Mouse (Mus musculus): Measurements from ENCODE around the gene Cenpx. TPM values are rescaled to one million over a fixed set of nuclear protein-coding genes. Genes with fewer than 3 reads are reported as not detected.

Cenpx gene
- polyA plus RNA-seq, 1 experiment from 2014 or later, result 174 TPM

GRCm38 (mm10) chr11:120672687-120673593 lies 40.6 kb downstream of the Cenpx start, which contains the start of gene Aspscr1:
Gene Aspscr1 (plus strand): TSS chr11:120672973.
- TF ChIP-seq CTCF (IDR thresholded peaks at IDR 0.05; ENCODE audit: low read depth), result no peak
- peak within 1 kb of the TSS; percentile 77 for H3K4me3 ChIP-seq (replicated peaks; ENCODE audit: low read depth, low read length)
- 0 out of 2 replicates have a peak, but pooled peaks cover 4% of the 10 kb centered on the region for H3K36me3 ChIP-seq (ENCODE audit: insufficient read depth, low read length)
- peak within 1 kb of the TSS; percentile 89 for H3K27ac ChIP-seq
- no peaks in the 10 kb centered on the region for H3K27me3 ChIP-seq (ENCODE audit: insufficient read depth, low read length)
- no peaks in the 10 kb centered on the region for H3K4me1 ChIP-seq (replicated peaks; ENCODE audit: insufficient read depth, low read length)
- ATAC-seq (replicated peaks; ENCODE audit: low FRiP score, low read depth), result peak; percentile 94
- H3K9me3 ChIP-seq (replicated peaks; ENCODE audit: low read length), result no peaks in the 10 kb centered on the region
- H3K9ac ChIP-seq (ENCODE audit: low read depth, low read length), result peak within 1 kb of the TSS; percentile 87
- 1% methylated on average over 83 of the region's 83 CpGs for WGBS
- peak; percentile 98 for DNase-seq (ENCODE audit: low spot score)
- H3K4me2 ChIP-seq (ENCODE audit: low read length), result peak within 1 kb of the TSS; percentile 80

- Histone ChIP-seq H3K27me3 (ENCODE audit: insufficient read depth, low read length) (0 out of 2 replicates have a peak, but pooled peaks cover 6% of the 10 kb centered on the region), H3K27ac (no peak overlapping the region), H3K4me3 (replicated peaks; ENCODE audit: low read depth, low read length) (no peak overlapping the region), H3K36me3 (ENCODE audit: insufficient read depth, low read length) (no peaks in the 10 kb centered on the region), H3K9ac (ENCODE audit: low read depth, low read length) (no peak overlapping the region), H3K4me2 (ENCODE audit: low read length) (no peak overlapping the region), H3K4me1 (replicated peaks; ENCODE audit: insufficient read depth, low read length) (no peaks in the 10 kb centered on the region), H3K9me3 (replicated peaks; ENCODE audit: low read length) (no peaks in the 10 kb centered on the region)
- no peak for TF ChIP-seq CTCF (IDR thresholded peaks at IDR 0.05; ENCODE audit: low read depth)
- no peak for ATAC-seq (replicated peaks; ENCODE audit: low FRiP score, low read depth)
- peak; percentile 16 for DNase-seq (ENCODE audit: low spot score)
- WGBS, result 10% methylated on average over 3 of the region's 3 CpGs
Measured at GRCm38 (mm10) chr11:120666617-120667016, 46.9 kb downstream of the Cenpx start.

GRCm38 (mm10) chr11:120665406-120665805 lies 48.1 kb downstream of the Cenpx start:
- H3K4me3 ChIP-seq (replicated peaks; ENCODE audit: low read depth, low read length), result no peak overlapping the region
- H3K9me3 ChIP-seq (replicated peaks; ENCODE audit: low read length), result no peaks in the 10 kb centered on the region
- DNase-seq (ENCODE audit: low spot score) (peak; percentile 25), ATAC-seq (replicated peaks; ENCODE audit: low FRiP score, low read depth) (no peak)
- TF ChIP-seq CTCF (IDR thresholded peaks at IDR 0.05; ENCODE audit: low read depth), result no peak
- H3K4me1 ChIP-seq (replicated peaks; ENCODE audit: insufficient read depth, low read length), result peaks cover 4% of the 10 kb centered on the region; the same call in 1 of the 2 replicates
- no peaks in the 10 kb centered on the region for H3K36me3 ChIP-seq (ENCODE audit: insufficient read depth, low read length)
- peaks cover 18% of the 10 kb centered on the region for H3K27me3 ChIP-seq (ENCODE audit: insufficient read depth, low read length)
- no peak overlapping the region for H3K4me2 ChIP-seq (ENCODE audit: low read length)
- H3K27ac ChIP-seq, result no peak overlapping the region
- no peak overlapping the region for H3K9ac ChIP-seq (ENCODE audit: low read depth, low read length)
- WGBS, result 85% methylated on average over 3 of the region's 3 CpGs

- no peak overlapping the region for H3K27ac ChIP-seq
- H3K9ac ChIP-seq (ENCODE audit: low read depth, low read length), result no peak overlapping the region
- no peaks in the 10 kb centered on the region for H3K36me3 ChIP-seq (ENCODE audit: insufficient read depth, low read length)
- DNase-seq (ENCODE audit: low spot score) (no peak), ATAC-seq (replicated peaks; ENCODE audit: low FRiP score, low read depth) (no peak)
- peaks cover 32% of the 10 kb centered on the region for H3K27me3 ChIP-seq (ENCODE audit: insufficient read depth, low read length)
- peaks cover 4% of the 10 kb centered on the region; the same call in 1 of the 2 replicates for H3K4me1 ChIP-seq (replicated peaks; ENCODE audit: insufficient read depth, low read length)
- no peak overlapping the region for H3K4me3 ChIP-seq (replicated peaks; ENCODE audit: low read depth, low read length)
- no peak overlapping the region for H3K4me2 ChIP-seq (ENCODE audit: low read length)
- no peak for TF ChIP-seq CTCF (IDR thresholded peaks at IDR 0.05; ENCODE audit: low read depth)
- no peaks in the 10 kb centered on the region for H3K9me3 ChIP-seq (replicated peaks; ENCODE audit: low read length)
- 94% methylated on average over 5 of the region's 5 CpGs for whole genome bisulfite sequencing
Measured at GRCm38 (mm10) chr11:120663714-120664113, 49.8 kb downstream of the Cenpx start.

- H3K4me2 ChIP-seq (ENCODE audit: low read length), result no peak overlapping the region
- no peak for DNase-seq (ENCODE audit: low spot score)
- 65% methylated on average over 6 of the region's 6 CpGs for WGBS
- no peaks in the 10 kb centered on the region for H3K36me3 ChIP-seq (ENCODE audit: insufficient read depth, low read length)
- H3K4me1 ChIP-seq (replicated peaks; ENCODE audit: insufficient read depth, low read length), result peaks cover 4% of the 10 kb centered on the region; the same call in 1 of the 2 replicates
- no peak overlapping the region for H3K9ac ChIP-seq (ENCODE audit: low read depth, low read length)
- ATAC-seq (replicated peaks; ENCODE audit: low FRiP score, low read depth), result no peak
- no peak overlapping the region for H3K27ac ChIP-seq
- peaks cover 32% of the 10 kb centered on the region for H3K27me3 ChIP-seq (ENCODE audit: insufficient read depth, low read length)
- H3K9me3 ChIP-seq (replicated peaks; ENCODE audit: low read length), result no peaks in the 10 kb centered on the region
- H3K4me3 ChIP-seq (replicated peaks; ENCODE audit: low read depth, low read length), result no peak overlapping the region
- no peak for TF ChIP-seq CTCF (IDR thresholded peaks at IDR 0.05; ENCODE audit: low read depth)
Measured at GRCm38 (mm10) chr11:120662759-120663158, 50.8 kb downstream of the Cenpx start.

GRCm38 (mm10) chr11:120661076-120661460 lies 52.5 kb downstream of the Cenpx start, which contains the start of gene Notum:
Gene Notum (minus strand): TSS chr11:120661175.
- peak within 1 kb of the TSS; percentile 52 for H3K9ac ChIP-seq (ENCODE audit: low read depth, low read length)
- H3K4me3 ChIP-seq (replicated peaks; ENCODE audit: low read depth, low read length), result peak within 1 kb of the TSS; percentile 47
- WGBS, result under 1% methylated on average over 35 of the region's 35 CpGs
- no peak within 1 kb of the TSS for H3K27ac ChIP-seq
- peak within 1 kb of the TSS; percentile 71 for H3K4me2 ChIP-seq (ENCODE audit: low read length)
- DNase-seq (ENCODE audit: low spot score), result no peak
- TF ChIP-seq CTCF (IDR thresholded peaks at IDR 0.05; ENCODE audit: low read depth), result no peak
- ATAC-seq (replicated peaks; ENCODE audit: low FRiP score, low read depth), result peak; percentile 16
- no peaks in the 10 kb centered on the region for H3K9me3 ChIP-seq (replicated peaks; ENCODE audit: low read length)
- no peaks in the 10 kb centered on the region for H3K36me3 ChIP-seq (ENCODE audit: insufficient read depth, low read length)
- H3K4me1 ChIP-seq (replicated peaks; ENCODE audit: insufficient read depth, low read length), result peaks cover 4% of the 10 kb centered on the region; the same call in 1 of the 2 replicates
- H3K27me3 ChIP-seq (ENCODE audit: insufficient read depth, low read length), result peaks cover 32% of the 10 kb centered on the region

Other genes starting within 250 kb of the Cenpx start
- gene Arl16, start 246.1 kb downstream of the Cenpx start, polyA plus RNA-seq (2015; fragmentation: Nextera tagmentation; extraction: Ambion mirVana), result 32.7 and 35.1 TPM in 2 replicates
- 218 and 224 TPM in 2 replicates for gene Mrpl12, start 229.1 kb downstream of the Cenpx start, polyA plus RNA-seq (2015; fragmentation: Nextera tagmentation; extraction: Ambion mirVana)
- 121 and 132 TPM in 2 replicates for gene Slc25a10, start 221.9 kb downstream of the Cenpx start, polyA plus RNA-seq (2015; fragmentation: Nextera tagmentation; extraction: Ambion mirVana)
- 6.6 and 7.0 TPM in 2 replicates for gene Gcgr, start 183.0 kb downstream of the Cenpx start, polyA plus RNA-seq (2015; fragmentation: Nextera tagmentation; extraction: Ambion mirVana)
- 218 and 227 TPM in 2 replicates for gene Mcrip1, start 164.0 kb downstream of the Cenpx start, polyA plus RNA-seq (2015; fragmentation: Nextera tagmentation; extraction: Ambion mirVana)
- gene Ppp1r27, start 162.6 kb downstream of the Cenpx start, polyA plus RNA-seq (2015; fragmentation: Nextera tagmentation; extraction: Ambion mirVana), result 0.30 TPM in 1 of 2 replicates, not detected in the other
- 635 and 676 TPM in 2 replicates for gene P4hb, start 140.5 kb downstream of the Cenpx start, polyA plus RNA-seq (2015; fragmentation: Nextera tagmentation; extraction: Ambion mirVana)
- gene Arhgdia, start 132.1 kb downstream of the Cenpx start, polyA plus RNA-seq (2015; fragmentation: Nextera tagmentation; extraction: Ambion mirVana), result 444 and 506 TPM in 2 replicates
- 341 and 361 TPM in 2 replicates for gene Alyref, start 115.4 kb downstream of the Cenpx start, polyA plus RNA-seq (2015; fragmentation: Nextera tagmentation; extraction: Ambion mirVana)
- gene Anapc11, start 115.3 kb downstream of the Cenpx start, polyA plus RNA-seq (2015; fragmentation: Nextera tagmentation; extraction: Ambion mirVana), result 159 and 168 TPM in 2 replicates
- 48.0 and 51.4 TPM in 2 replicates for gene Npb, start 105.3 kb downstream of the Cenpx start, polyA plus RNA-seq (2015; fragmentation: Nextera tagmentation; extraction: Ambion mirVana)
- gene Pcyt2, start 95.8 kb downstream of the Cenpx start, polyA plus RNA-seq (2015; fragmentation: Nextera tagmentation; extraction: Ambion mirVana), result 116 and 118 TPM in 2 replicates
- 38.8 and 41.6 TPM in 2 replicates for gene Sirt7, start 88.5 kb downstream of the Cenpx start, polyA plus RNA-seq (2015; fragmentation: Nextera tagmentation; extraction: Ambion mirVana)
- 26.5 and 27.4 TPM in 2 replicates for gene Mafg, start 80.1 kb downstream of the Cenpx start, polyA plus RNA-seq (2015; fragmentation: Nextera tagmentation; extraction: Ambion mirVana)
- gene Pycr1, start 70.0 kb downstream of the Cenpx start, polyA plus RNA-seq (2015; fragmentation: Nextera tagmentation; extraction: Ambion mirVana), result 12.2 and 13.9 TPM in 2 replicates
- 0.24 and 0.28 TPM in 2 replicates for gene Myadml2, start 65.6 kb downstream of the Cenpx start, polyA plus RNA-seq (2015; fragmentation: Nextera tagmentation; extraction: Ambion mirVana)
- gene Notum, start 52.6 kb downstream of the Cenpx start, polyA plus RNA-seq (2015; fragmentation: Nextera tagmentation; extraction: Ambion mirVana), result 5.3 and 7.4 TPM in 2 replicates
- gene Aspscr1, start 40.8 kb downstream of the Cenpx start, polyA plus RNA-seq (2015; fragmentation: Nextera tagmentation; extraction: Ambion mirVana), result 122 TPM in 2 replicates
- 31.3 and 33.5 TPM in 2 replicates for gene Lrrc45, start 187 bp upstream of the Cenpx start, polyA plus RNA-seq (2015; fragmentation: Nextera tagmentation; extraction: Ambion mirVana)
- gene Rac3, start 7.7 kb upstream of the Cenpx start, polyA plus RNA-seq (2015; fragmentation: Nextera tagmentation; extraction: Ambion mirVana), result 23.4 and 23.7 TPM in 2 replicates
- gene Dcxr, start 13.5 kb upstream of the Cenpx start, polyA plus RNA-seq (2015; fragmentation: Nextera tagmentation; extraction: Ambion mirVana), result 112 and 123 TPM in 2 replicates
- 1.8 and 3.6 TPM in 2 replicates for gene Cbr2, start 18.4 kb upstream of the Cenpx start, polyA plus RNA-seq (2015; fragmentation: Nextera tagmentation; extraction: Ambion mirVana)
- 2.6 and 4.5 TPM in 2 replicates for gene Hmga1b, start 49.1 kb upstream of the Cenpx start, polyA plus RNA-seq (2015; fragmentation: Nextera tagmentation; extraction: Ambion mirVana)
- gene Rfng, start 70.5 kb upstream of the Cenpx start, polyA plus RNA-seq (2015; fragmentation: Nextera tagmentation; extraction: Ambion mirVana), result 32.4 and 32.6 TPM in 2 replicates
- 158 and 170 TPM in 2 replicates for gene Gps1, start 70.5 kb upstream of the Cenpx start, polyA plus RNA-seq (2015; fragmentation: Nextera tagmentation; extraction: Ambion mirVana)
- 66.0 and 73.0 TPM in 2 replicates for gene Dus1l, start 82.7 kb upstream of the Cenpx start, polyA plus RNA-seq (2015; fragmentation: Nextera tagmentation; extraction: Ambion mirVana)
- gene Fasn, start 110.8 kb upstream of the Cenpx start, polyA plus RNA-seq (2015; fragmentation: Nextera tagmentation; extraction: Ambion mirVana), result 19.8 and 19.9 TPM in 2 replicates
- 5.5 and 5.7 TPM in 2 replicates for gene Ccdc57, start 219.1 kb upstream of the Cenpx start, polyA plus RNA-seq (2015; fragmentation: Nextera tagmentation; extraction: Ambion mirVana)
- gene Slc16a3, start 234.7 kb upstream of the Cenpx start, polyA plus RNA-seq (2015; fragmentation: Nextera tagmentation; extraction: Ambion mirVana), result 10.0 and 10.2 TPM in 2 replicates